Mouse (Mus musculus) lung, postnatal 4 days (tissue): ENCODE data around the gene Mpp6.

ENCODE experiments used
- DNase-seq, 2 experiments: peaks; one replicate each; pipeline ENCODE4 v3.0.0; 2021

Gene Mpp6

DNA sequence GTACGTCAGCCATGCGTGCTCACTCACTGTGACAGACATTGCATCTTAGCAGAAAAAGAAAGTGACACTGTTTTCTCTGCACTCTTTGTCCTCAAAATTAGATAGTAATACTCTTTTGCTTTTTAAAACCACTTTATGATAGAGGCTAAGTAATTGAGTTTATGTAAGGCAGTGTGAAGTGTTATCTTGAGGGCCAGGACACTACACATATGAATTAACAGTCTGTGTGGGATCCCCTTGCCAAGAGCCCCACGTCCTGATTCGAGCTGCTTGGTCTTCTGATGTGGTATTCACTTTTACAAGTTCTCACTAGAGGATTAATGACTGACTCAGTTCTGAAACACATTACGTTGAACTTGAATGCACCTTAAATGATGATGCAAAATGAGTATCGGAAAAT is 49.8 kb downstream of the Mpp6 start:
- no peak for DNase-seq

DNA sequence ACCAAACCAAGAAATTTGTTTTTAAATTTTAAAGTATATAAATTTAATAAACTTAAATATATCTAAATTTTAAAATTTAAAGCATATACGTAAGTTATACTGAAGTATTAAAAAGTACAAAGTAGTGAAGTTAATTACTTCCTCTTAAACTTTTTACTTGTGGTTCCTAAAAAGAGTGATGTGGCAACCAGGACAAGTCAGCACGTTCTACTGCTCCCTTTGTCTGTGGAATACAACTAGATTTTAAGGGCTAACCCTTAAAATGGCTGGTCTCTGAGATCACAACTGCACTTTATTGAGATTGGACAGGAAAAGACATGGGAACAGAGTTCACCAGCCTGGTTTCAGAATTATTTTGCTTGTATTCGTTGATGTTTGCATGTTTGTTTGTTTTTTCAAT is 53.0 kb downstream of the Mpp6 start:
- DNase-seq, result no peak

DNA sequence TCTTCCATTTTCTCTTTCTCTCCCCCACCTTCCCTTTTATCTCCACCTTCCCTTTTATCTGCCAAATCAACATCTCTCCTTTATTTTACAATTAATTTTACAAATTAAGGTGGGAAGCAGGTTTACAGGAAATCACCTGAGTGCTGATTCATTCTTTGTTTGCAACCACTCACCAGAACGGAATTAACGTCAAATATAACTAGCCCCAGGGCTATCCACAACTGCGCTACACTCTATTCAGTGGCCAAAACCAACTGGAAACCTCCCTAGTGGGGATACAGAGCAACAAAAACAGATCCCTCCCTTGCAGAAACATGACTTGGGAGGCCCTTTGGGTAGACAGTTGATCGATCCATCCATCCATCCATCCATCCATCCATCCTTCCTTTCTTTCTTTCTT is 58.8 kb downstream of the Mpp6 start:
- DNase-seq, result no peak

DNA sequence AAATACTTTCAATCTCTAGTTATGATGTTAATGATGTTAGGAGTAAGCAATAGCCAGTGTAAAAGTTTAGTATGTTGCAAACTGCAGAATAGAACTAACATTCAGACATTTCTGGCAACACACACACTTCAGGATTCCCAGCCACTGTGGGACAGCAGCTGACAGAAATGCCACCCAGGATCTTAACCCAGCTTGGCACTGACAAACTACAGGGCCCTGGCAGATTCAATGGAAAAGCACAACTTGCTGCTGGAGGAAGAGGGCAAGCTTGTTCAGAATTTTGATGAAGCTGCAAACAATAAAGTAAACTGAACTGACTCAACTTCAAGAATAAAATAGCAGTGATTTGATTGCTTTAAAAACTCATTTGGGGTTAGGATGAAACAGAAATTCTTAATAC is 59.7 kb downstream of the Mpp6 start:
- no peak for DNase-seq

DNA sequence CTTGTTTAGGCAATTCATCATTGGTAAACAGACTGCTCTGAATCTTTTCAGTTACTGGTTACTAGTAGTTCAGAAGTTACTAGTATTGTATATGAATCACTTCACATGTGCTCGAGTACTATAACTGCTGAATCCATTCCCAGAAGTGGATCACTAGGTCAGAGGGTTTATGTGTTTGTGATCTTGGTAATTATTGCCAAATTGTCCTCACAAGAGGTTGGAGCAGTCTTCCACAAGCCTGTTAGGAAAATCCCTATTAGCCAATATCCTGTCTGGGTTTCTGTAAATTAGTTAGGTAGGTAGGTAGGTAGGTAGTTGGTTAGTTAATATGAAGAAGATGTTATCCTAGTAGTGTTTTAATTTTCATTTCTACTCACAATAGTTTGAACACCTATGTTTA is 65.7 kb downstream of the Mpp6 start:
- no peak for DNase-seq

DNA sequence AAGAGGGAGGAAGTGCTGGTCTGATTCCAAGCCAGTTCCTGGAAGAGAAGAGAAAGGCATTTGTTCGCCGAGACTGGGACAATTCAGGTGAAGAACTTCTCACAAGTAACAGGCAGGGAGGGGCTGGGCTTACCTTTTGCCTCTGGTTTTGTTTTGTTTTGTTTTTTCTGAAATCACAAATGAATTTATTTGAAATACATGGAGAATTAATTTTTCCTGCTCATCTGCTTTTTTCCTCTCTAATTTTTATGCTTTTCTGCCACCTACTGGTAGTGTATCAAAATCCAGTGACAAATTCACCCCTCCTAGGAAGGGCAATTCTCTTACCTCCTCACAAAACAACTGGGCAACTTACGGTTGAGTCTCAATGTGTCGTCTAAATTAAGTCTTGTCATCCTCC is 70.1 kb downstream of the Mpp6 start:
- no peak for DNase-seq

DNA sequence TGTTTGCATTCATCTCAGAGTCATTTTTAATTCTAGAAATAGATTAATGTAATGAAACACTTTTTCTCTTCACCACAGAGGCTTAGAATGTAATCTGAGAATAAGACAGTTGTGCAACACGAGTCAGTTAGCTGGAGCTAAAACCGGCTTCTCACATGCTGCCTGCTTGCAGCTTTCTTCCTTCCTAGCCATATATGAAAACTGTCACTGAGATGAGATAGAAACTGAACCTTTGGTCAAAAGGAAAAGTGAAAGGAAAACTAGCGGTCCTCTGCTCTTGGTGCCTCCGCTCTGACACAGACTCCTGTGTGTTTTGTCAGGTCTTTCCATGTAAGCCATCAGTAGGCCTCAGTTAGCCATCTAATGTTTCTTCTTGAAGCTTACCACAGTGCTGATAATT is 77.9 kb downstream of the Mpp6 start:
- DNase-seq, result no peak

DNA sequence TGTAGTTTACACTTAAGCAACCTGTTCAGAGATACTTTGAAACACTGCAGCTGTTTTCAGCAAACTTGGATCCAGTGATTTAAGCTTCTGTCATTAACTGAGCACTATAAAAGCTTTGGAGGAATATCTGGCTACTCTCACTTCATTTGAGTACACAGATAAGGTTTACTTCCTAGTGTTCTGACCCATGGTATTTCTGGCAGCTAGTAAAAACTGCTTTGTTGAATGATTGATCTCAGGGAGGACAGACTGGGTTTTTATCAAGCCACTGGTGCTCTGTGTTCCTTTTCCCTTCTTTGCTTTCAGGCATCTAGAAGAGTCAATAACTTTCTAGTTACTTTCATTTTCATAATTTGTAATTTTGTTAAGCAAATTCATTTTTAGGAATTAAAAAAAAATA is 79.3 kb downstream of the Mpp6 start:
- no peak for DNase-seq

DNA sequence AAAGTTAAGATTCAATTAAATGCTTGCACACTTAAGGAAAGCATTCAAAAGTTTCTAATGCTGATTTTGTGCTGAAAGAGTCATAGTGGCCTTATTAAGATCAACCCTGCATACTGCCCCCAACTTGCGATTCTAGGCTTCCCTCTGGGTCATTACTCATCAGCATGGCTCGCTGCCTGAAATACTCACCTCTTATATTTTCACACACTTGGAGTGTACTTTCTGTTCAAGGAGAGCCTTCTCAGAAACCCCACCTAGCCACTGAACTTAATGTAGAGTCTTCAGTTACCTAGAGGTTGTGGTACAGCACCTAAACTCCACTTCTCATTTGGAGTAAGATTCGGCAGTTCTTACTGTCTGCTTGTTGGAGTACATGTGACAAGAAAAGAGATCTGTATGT is 81.6 kb downstream of the Mpp6 start:
- DNase-seq, result no peak

DNA sequence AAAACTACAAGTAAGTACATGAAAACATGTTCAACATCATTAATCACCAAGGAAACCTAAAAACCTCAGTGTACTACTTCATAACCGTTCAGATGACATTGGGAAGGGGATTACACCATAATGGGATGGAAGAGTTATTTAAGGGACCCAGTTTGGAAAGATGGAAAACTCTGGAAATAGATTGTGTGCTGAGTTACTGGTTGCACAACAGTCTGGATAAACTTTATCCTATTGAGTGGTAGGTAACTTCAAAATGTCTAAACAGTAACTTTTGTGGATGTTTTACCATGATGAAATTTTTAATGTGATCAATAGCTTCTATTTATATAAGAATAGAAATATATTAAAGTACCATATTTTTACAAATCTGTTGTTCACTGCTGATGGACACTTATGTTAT is 82.1 kb downstream of the Mpp6 start:
- no peak for DNase-seq

DNA sequence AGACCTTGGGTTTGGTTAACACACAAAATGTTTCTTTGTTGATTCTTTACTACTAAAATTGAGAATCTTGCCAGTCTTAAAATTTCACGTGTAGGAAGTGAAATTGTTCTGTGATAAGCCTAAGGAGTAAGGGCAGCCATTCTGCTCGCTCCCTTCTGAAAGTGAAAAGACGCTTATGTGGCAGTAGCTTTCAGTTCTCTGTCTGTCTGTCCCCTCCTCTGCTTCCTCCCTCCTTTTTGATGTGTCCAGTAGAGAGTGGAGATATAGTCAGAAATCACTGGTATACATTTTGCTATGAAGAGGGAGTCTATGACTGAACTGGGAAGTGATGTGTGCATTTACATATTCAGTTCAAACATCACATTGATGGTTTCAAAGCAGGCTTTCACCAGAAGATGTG is 82.8 kb downstream of the Mpp6 start:
- no peak for DNase-seq

DNA sequence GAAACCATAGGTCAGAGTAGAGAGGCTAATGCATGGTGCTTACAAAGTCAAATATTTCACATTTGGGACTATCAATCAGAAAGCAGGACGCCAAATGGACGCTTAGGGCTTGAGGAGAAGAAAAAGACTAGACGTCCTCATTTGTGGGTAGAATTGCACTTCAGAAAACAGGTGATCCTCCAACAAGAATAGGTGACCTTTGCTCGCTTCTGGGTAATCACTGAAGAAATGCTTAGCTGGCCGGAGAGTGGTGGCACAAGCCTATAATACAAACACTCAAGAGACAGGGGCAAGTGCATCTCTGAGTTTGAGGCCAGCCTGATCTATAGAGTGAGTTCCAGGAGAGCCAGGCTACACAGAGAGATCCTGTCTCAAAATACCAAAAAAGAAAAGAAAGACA is 83.8 kb downstream of the Mpp6 start:
- DNase-seq, result no peak

DNA sequence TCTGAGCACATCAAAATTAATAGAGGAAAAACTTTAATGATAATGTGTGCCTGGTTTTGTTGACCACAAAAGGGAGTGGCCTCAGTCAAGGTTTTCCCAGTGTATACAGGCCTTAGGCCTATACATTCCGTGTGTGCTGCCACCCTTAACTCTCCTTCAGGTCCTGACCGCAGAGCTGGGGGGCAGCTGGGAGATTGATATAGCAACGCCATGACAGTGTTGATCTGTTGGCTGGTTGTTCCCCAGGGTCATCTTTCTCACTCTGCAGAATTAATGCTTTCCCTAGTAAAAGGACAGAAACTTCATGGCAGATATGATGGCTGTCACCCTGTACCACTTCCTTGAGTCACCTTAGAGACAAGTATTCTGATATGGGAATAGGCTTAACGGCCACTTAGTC is 94.3 kb downstream of the Mpp6 start:
- no peak for DNase-seq

DNA sequence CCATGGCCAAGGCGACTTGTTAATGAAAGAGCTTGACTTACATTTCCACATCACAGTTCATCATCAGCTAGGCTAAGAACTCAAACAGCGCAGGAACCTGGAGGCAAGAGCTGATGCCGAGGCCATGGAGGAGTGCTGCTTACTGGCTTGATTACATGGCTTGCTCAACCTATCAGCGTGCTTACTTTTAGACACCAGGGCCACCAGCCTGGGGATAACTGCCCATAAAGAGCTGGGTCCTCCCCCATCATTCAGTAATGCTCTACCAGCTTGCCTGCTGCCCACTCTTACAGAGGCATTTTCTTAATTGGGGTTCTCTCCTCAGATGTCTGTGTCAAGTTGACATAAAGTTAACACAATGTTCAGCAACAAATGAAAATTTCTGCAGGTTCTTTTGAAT is 95.1 kb downstream of the Mpp6 start:
- no peak for DNase-seq

DNA sequence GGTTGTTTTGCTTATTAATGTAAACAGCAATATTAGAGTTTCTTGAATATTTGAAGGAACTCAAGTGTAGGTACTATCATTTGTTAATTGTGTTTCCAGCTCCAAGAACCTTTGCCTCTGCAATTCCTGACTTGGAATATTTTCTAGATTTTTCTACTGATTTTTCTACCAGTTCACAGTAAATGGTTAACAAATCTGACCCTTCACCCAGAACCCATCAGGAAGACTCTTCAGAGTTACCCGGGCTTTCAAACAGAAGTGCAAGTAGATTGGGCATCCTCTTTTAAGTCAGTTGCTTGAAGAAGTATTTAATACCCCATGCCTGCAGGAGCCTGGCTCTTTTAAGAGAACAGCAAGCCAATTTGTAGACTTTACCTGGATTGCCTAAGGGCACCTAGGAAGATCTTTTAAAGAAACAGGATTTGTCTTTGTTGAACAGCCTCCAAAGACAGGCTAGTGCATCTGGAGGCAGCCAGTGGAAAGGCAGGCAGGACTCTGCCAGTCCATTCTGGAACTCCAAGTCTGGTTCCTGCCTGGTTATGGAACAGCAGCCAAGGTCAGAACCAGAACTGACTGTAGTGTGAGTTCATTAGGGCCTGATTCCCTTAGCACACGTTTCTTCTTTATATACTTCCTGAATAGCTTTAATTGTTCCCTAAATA is 104.8 kb downstream of the Mpp6 start:
- no peak for DNase-seq

DNA sequence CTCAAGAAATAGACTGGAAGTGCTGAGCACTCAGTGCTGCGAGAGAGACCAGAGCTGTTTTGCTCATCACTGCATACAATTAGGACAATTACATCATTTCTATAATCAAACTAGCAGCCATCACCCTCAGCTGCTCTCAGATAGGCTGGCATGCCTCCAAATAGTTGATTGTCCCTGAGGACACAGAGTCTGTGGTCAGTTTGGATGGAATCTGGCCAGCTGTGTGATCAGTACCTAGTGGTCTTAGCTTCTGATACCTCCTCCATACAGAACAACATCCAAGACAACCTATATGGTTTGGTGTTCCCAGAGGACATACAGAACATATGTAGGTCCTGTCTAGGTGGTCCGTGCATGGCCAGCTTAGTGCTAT is 105.3 kb downstream of the Mpp6 start:
- no peak for DNase-seq

DNA sequence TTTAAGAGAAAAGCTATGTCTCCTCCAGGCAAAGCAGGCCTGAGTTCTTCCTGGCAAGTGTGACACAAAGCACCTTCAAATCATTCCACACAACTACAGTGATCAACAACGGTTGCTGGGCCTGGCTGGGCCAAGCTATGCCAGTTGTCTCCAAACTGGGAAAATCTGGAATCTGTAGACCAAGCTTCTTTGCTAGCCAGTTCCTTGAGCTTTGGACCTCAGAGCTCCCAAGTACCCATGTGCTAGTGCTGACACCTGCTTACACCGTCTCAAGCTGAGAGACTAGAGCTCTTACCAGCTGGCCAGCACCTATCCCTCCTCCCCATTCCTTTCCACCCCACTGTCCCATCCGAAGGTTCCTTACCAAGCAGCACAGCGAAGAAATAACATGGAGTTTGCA is 105.9 kb downstream of the Mpp6 start:
- no peak for DNase-seq

DNA sequence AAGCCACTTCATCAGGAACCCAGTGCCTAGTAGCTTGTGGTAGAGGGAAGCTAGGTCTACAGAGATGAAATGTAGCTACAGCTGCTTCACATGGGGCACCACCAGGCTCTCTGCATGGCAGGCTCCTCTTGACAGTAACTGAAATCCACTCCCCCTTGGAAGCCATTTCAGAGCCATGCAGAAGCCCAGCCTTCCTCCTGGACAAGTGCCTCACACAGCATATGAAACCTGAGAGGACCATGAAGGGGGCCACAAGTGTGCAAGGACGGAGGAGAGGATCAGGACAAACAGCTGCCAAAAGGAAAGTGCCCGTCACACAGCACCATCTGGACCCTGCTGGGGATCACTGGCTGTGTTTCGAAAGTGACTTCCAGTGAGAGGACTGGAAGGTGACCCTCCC is 108.6 kb downstream of the Mpp6 start:
- DNase-seq, result no peak

DNA sequence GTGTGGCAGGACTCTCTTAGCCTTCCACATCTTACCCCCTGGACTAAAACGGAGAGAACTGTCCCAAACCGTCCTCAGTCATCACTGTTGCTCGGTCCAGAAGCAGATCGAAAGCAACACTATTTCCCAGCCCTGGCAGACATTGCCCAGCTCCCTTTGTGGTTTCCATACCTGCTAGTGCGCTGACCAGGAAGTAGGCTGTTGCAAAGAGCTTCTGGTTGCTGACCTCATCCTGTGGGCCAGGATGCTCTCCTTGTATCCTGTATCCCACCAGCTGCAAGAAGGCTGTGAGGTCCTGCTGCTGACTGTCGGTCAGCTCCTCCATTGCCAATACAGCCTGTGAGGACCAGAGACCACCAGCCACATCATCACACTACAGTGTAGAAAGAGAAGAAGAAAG is 109.0 kb downstream of the Mpp6 start:
- DNase-seq, result no peak

DNA sequence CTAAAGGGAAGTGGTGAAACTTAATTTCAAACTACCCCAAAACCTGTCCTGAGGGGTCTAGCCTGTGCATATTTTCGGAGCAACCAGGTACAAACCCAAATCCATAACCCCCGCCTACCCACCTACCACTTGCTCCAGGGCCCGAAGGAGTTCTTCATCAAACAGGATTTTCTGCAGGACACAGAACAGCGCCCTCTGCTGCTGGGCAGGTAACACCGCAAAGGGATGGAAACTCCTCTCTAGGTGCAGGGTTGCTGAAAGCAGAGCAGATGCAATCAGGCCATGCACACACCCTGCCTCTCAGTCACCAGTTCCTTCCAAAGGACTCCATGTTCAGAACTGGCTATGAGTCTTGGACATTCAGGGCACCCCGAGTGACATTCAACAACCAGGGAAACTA is 110.8 kb downstream of the Mpp6 start:
- peak in 1 of 2 experiments; percentile 46 for DNase-seq

DNA sequence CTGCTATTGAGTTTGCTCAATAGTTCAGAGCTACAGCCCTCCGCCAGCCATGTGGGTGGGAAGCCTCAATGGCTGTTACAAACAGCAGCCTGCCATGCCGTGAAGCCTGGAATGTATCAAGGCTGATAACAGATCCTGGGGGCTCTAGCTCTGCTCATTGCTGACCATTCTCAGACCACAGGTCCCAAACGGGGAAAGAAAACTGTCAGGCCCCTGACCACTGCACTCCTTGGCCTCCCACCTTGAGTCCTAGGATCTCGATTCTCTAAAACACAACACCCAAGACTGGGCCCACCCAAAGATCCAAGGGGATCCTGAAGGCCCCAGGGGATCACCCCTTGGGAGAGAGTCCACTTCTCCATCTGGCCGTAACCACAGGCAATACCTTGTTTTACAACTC is 112.3 kb downstream of the Mpp6 start:
- no peak for DNase-seq

DNA sequence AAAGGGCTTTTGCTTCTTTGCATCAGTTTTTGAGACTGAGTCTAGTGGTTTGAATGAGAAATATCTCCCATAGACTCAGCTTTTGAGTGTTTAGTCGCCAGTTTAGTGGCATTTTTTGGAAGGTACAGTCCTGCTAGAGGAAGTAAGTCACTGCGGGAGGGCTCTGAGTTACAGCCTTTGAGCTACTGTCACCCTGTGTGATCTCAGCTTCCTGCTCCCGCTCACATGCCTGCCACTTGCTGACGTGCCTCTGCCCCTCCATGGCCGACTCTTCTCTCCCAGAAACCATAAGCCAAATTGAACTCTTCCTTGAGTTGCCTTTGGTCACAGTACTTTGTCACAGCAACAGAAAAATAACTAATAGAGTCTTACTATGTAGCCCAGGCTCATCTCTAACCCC is 112.9 kb downstream of the Mpp6 start:
- DNase-seq, result no peak

DNA sequence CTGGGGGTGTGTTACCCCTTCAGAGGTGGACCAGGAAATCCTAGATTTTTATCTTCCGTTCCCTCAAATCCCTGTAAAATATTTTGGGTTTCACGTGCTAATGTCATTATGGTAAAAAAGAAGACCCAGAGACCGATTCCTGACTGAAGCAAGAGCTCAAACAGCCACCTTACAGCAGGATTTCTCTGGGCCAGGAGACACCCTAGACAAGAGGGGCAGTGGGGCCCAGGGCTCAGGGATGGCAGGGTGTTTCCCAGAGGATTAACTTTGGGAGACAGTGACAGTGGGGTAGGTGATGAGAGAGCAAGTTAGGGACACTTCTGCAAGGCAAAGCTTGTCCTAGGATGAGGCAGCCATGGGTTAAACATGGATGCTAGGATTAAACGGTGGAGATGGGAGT is 113.6 kb downstream of the Mpp6 start:
- no peak for DNase-seq

DNA sequence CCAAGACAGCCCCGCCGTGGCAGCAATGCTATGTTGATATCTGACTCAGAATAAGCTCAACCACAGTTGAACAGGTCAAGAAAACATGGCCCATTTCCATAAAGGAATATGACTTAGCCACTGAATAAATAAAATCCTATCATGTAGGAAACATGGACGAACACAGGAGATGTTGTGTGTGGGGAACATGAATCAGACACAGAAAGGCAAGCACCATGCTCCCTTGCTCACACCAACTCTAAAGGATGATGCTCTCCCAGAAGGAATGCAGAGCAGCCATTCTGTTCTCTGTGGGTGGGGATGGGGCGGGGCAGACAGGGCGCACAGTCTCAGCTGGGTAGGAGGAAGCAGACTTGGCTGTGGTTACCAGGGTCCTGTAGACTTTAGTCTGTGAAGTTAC is 115.2 kb downstream of the Mpp6 start:
- DNase-seq, result no peak

DNA sequence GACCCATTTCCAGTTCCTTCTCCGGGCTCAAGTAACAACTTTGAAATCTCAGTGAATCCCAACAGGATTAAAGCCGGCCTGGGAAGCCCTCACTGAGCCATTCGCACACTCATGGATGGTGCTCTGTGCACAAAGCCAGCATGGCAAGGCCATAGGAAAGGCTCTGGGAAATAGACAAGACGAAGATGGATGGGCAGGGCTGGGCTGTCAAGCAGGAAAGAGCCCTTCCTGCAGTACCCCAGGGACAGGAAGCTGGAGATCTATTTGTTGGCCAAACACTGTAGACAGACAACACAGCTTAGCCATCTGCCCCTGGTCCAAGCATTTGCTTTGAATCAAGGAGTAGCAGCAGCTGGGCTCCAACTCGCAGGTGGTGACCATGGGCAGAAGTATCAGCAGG is 118.1 kb downstream of the Mpp6 start:
- DNase-seq, result peak in 1 of 2 experiments; percentile 34

DNA sequence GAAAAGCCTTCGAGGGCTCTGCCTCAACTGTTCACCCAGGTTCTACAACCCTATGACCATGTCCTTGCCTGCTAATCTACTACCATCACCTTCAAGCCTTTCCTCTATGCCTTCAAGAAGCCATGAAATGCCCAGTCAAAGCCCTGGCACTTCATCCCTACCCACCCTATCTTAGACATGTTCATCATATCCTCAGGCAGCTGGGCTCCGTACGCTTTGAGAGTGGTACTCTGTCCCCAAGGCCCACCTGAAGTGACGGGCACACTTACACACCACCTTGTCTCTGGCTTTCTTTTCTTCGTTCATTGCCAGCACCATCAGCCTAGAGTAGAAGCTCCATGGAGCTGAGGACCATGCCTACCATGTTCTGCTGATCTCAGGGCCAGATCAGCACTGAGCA is 121.2 kb downstream of the Mpp6 start:
- no peak for DNase-seq
